Mouse (Mus musculus): ENCODE results near the gene Pear1. TPM values are rescaled to one million over a fixed set of nuclear protein-coding genes. Genes with fewer than 3 reads are reported as not detected.
"Not testable (repeated sequence)": the region's sequence is repeated elsewhere in the genome, so short reads cannot be mapped to it uniquely, and the experiment has no call there.

Pear1 gene
- 10 to 100 TPM; 57.3 to 93.7 TPM for polyA plus RNA-seq (2017; shearing (Covaris generic))

- ATAC-seq = not testable (repeated sequence)
These were observed at the start of gene Pear1 for GRCm38 (mm10) chr3:87824206-87824605. Gene Pear1 (minus strand): TSS chr3:87824306.

- not testable (repeated sequence) for ATAC-seq
These were observed 40.0 kb upstream of the Pear1 start for GRCm38 (mm10) chr3:87864111-87864510.

GRCm38 (mm10) chr3:87859813-87860212 lies 35.7 kb upstream of the Pear1 start:
- peak; percentile 96 for ATAC-seq

GRCm38 (mm10) chr3:87857666-87858065 lies 33.6 kb upstream of the Pear1 start:
- no peak for ATAC-seq

GRCm38 (mm10) chr3:87855936-87856335 lies 31.8 kb upstream of the Pear1 start:
- ATAC-seq = no peak

- ATAC-seq = no peak
These were observed 30.9 kb upstream of the Pear1 start for GRCm38 (mm10) chr3:87854795-87855568.

GRCm38 (mm10) chr3:87849117-87849516 lies 25.0 kb upstream of the Pear1 start:
- ATAC-seq = peak; percentile 4

- ATAC-seq = peak; percentile 53
These were observed 23.6 kb upstream of the Pear1 start for GRCm38 (mm10) chr3:87847680-87848079.

- peak; percentile 74 for ATAC-seq
These were observed 22.6 kb upstream of the Pear1 start, which contains the start of gene Sh2d2a for GRCm38 (mm10) chr3:87846650-87847110. Gene Sh2d2a (plus strand): TSS chr3:87846755.

- ATAC-seq = peak; percentile 2
These were observed 22.1 kb upstream of the Pear1 start for GRCm38 (mm10) chr3:87846186-87846585.

GRCm38 (mm10) chr3:87844981-87845380 lies 20.9 kb upstream of the Pear1 start:
- ATAC-seq = no peak

- no peak for ATAC-seq
These were observed 16.8 kb upstream of the Pear1 start for GRCm38 (mm10) chr3:87840858-87841257.

- ATAC-seq = peak; percentile 91
These were observed 14.5 kb upstream of the Pear1 start for GRCm38 (mm10) chr3:87838622-87839021.

- no peak for ATAC-seq
These were observed 9.4 kb upstream of the Pear1 start for GRCm38 (mm10) chr3:87833482-87833881.

- ATAC-seq = peak; percentile 80
These were observed 8.2 kb upstream of the Pear1 start for GRCm38 (mm10) chr3:87832109-87832859.

- no peak for ATAC-seq
These were observed 4.9 kb upstream of the Pear1 start for GRCm38 (mm10) chr3:87829025-87829424.

- no peak for ATAC-seq
These were observed 4.3 kb upstream of the Pear1 start for GRCm38 (mm10) chr3:87828435-87828834.

- no peak for ATAC-seq
These were observed 5.9 kb downstream of the Pear1 start for GRCm38 (mm10) chr3:87818226-87818625.

- ATAC-seq = peak; percentile 89
These were observed 7.4 kb downstream of the Pear1 start for GRCm38 (mm10) chr3:87816646-87817093.

- no peak for ATAC-seq
These were observed 7.9 kb downstream of the Pear1 start for GRCm38 (mm10) chr3:87816166-87816565.

- no peak for ATAC-seq
These were observed 11.2 kb downstream of the Pear1 start for GRCm38 (mm10) chr3:87812873-87813272.

GRCm38 (mm10) chr3:87812413-87812812 lies 11.7 kb downstream of the Pear1 start:
- no peak for ATAC-seq

GRCm38 (mm10) chr3:87811297-87811696 lies 12.8 kb downstream of the Pear1 start:
- ATAC-seq = no peak

Measured in CD4-positive, CD25-positive, alpha-beta regulatory T cell, adult 4 months (primary cell).